Mouse (Mus musculus) heart, postnatal 4 days (tissue): Measurements from ENCODE around the gene Rsrp1. TPM values are rescaled to one million over a fixed set of nuclear protein-coding genes. Genes with fewer than 3 reads are reported as not detected.

ENCODE experiments used
- DNase-seq: peaks from one replicate; pipeline ENCODE4 v3.0.0; 2021
- total RNA-seq, 2 experiments: library from RNA; stranded (reverse); gene quantifications; 2 replicates each; pipeline ENCODE4 v1.2.3; 2021

The Rsrp1 gene
- total RNA-seq, 2 experiments from 2014 or later, result 105 to 117 TPM

DNA sequence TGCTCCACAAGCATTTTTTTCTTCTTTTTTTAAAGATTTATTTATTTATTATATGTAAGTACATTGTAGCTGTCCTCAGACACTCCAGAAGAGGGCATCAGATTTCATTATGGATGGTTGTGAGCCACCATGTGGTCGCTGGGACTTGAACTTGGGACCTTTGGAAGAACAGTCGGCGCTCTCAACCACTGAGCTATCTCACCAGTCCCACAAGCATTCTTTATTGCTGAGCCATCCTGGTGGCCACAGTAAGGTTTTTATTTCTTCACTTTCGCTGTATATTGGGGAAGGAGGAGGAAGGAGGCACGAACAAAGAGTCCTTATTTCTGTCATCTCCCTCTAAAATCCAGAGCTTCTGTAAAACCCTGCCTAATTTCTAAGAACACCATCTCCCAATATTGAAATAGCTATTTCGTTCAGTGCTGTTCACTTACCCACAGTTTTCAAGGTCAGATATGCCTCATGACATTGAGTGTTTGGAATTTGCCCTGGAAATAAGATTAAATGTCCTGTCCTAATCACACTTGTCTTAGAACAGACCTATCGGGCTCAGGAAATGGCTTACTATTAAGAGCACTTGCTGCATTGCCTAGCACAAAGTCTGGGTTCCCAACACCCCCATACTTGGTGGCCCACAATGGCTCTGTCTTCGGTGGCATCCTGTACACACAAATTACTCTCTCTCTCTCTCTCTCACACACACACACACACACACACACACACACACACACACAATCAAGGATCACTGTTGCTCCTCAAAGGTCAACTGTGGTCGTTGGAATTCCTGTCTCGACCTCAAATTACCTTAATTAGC is 1.1 kb upstream of the Rsrp1 start:
- DNase-seq, result no peak

DNA sequence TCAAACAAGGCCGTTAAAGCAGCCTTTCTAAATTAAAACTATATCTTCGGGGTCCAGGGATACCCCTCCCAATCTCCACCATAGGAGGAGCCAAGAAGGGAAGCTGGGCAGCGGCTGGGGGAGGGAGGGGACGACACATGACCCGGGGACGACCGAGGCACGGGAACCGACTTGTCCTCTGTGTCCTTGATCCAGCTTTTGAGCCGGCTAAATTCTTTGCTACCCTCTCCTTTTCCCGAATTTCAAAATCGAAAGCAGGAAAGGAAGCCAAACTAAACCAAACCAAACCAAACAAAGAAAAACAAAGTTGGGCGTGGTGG is 507 bp upstream of the Rsrp1 start:
- DNase-seq, result peak; percentile 82

DNA sequence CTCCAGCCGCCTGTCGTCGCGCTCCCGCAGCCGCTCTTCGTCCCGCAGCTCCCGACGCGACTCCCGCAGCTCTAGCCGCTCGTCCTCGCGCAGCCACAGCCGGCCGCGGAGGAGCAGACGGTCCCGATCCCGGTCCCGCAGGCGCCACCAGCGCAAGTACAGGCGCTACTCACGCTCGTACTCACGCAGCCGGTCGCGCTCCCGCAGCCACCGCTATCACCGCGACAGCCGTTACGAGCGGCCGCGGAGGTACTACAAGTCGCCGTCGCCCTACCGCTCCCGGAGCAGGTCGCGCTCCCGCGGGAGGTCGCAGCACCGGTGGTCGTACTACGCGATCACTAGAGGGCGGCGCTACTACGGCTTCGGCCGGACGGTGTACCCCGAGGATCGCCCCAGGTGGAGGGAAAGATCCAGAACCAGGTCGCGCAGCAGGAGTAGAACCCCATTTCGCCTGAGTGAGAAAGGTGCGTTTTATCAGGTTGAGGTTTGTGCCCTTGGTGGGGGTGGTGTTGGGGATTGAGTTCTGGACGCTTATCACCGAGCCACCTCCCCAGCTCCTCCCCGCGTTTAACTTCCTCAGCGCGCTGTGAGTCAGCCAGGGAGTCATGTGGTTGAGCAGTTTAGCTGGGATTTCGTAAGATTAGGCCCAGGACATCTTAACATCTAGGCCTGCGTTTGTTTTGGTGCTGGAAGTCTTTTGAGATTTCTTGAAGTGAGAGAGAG is 788 bp downstream of the Rsrp1 start:
- peak; percentile 73 for DNase-seq

DNA sequence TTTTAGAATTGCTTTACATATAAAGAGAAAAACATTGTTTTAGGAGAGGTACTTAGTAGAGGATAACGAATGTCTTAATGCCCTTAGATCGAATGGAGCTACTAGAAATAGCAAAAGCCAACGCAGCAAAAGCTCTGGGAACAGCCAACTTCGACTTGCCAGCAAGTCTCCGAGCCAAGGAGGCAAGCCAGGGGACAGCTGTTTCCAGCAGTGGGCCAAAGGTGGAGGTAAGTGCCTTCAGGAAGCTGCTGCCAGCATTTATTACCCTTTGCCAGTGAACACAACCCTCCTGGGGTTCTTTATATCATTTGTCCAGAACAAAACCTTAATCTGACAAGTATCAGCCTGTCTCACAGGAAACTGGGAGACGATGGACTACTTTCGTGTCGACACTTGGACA is 1.8 kb downstream of the Rsrp1 start:
- DNase-seq, result no peak

DNA sequence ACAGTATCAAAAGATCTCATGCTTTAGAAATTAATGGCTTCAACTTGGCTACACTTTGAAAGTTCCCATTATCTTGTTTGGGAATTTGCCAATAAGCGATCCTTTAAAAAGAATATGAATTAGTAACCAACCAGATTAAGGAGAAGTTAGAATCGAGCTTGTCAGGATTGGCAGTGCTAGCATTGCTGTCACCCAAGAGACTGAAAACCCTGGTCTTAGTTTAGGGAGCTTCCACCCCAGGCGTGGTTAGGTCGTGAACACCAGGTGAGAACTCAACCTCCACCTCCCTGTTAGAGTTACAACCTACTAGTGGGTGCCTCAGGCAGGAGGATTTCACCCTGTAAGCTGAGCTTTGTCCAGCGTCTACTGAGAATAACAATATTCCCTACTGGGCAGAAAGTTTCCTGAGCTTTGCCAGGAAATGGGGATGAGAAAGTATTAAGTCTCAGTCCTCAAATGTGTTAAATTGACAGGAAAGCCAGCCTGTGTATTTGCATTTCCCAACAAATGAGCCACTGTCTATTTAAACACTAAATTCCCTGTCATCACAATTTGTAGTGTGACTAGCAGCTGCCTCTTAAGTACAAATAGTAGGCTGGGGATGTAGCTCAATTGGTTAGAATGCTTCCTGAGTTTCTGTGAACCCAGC is 4.5 kb downstream of the Rsrp1 start:
- no peak for DNase-seq

DNA sequence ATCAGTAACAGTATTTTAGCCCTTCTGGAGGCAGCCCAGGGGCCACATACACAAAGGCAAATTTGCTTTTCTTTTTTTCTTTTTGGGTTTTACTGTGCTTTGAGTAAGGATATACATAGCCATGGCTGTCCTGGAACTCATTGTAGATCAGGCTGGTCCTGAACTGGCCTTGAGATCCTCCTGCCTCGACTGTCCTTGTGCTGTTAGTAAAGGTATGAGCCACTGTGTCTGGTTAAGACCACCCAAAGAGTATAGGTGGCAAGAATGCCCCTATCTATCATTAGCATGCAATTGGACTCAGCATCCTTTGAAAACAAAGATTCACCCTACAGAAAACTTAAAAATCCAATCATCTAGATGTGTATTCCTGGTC is 5.1 kb downstream of the Rsrp1 start:
- DNase-seq, result no peak

DNA sequence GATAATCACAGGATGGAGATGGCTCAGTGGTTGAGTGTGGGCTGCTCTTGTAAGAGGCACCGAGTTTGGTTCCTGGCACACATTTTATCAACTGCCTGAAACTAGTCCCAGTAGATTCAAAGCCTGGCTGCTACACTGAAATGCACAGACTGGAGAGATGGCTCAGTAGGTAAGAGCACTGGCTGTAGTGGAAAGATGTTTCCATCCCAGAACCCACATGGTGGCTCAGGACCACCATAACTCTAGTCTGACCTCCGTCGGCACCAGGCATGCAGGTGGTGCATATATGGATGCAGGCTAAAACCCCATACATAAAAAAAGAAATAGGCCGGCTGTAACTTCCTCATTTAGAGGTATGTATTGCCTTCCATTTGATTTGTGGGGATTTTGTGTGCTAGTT is 6.1 kb downstream of the Rsrp1 start:
- no peak for DNase-seq

DNA sequence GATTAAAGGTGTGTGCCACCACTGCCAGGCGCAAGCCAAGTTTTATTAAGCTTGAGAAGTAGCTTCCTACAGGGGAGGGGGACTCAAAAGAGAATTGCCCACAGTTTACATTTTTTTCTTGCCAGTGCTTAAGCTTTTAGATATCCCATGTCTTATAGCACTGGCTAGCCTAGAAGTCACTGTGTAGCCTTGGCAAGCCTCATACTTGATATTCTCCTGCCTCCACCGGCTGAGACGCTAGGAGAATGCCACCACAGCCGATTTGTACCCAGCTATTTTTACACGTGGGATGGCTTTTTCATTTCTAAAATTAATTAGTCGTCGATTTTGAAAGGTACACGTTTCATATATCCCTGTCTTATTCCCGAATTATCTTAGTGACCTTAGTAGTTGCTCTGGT is 6.8 kb downstream of the Rsrp1 start:
- no peak for DNase-seq

DNA sequence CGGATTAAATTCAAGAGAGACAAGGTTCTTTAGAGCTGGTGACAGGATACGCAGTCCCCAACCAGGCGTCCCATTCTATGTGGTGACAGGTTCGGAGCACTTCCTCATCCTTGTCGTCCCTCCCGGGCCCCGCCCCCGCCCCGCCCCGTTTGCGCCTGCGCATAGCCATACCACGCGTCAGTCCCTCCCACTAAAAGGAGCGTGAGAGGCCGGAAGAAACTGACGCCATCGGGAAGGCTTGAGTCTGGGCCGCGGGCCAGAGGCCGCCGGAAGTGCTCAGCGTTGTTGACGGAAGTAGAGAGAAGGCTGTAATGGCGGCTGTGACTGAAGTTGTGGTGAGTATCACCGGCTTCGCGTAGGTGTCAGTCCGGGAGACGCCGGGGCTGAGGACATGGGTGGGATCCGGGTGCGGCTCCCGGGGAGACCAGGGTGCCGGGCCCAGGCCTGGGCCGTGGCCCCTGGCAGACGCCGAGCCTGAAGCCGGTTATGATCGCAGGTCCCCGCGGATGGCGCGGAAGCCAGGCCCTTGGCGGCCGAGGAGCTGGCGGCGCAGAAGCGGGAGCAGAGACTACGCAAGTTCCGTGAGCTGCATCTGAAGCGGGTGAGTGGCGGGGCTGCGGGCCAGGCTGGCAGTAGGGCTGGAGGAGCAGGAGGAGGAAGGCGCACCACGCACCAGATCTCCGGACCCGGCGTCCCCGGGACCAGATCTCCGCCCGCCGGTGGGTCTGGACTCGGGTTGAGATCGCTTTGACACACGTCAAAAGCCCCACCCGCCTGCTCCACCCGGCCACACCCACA is 7.5 kb downstream of the Rsrp1 start, which contains the start of gene Syf2:
TSS of gene Syf2 (plus strand) at position 215 of the 798 bp plus-strand sequence.
- peak; percentile 97 for DNase-seq

DNA sequence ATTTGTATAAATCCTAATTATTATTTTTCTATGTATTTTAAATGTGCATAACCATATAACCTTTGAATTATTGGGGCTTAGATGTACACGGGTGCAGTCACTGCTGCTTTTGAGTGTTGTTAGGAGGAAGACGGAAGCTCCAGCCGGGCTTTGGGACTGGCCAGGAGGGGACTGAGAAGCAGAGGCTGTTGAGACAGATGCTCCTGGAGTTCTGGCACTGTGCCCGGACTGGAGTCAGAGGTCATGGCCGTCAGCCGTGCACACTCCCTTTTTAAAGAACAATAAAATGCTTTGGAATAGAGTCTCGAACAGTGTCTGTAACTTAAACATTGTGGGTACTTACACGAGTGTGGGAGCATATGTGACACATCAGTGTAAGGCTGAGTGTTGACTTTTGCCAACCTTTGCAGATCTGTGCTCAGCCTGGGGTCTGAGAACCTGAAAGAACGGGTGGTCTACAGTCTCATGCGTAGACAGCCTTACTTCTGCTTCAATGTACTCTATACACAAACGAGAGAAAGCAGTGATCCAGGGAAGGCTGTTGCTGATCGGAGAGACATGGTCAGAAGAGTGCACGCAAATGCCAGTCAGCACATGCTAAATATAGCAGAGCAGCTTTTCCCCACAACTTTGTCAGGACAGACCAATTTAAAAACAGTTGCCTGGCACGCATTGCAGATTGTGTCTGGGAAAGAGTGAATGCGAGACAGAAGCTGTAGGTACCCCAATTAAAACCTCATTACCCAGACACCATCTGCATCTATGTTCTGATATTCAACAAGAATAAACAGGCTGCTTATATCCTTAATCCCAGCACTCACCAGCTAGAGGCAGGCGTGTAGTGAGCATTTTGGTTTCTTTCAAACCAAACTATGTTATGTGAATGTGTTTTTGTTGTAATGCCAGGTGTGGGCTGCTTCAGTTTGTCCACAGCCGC is 14.1 kb downstream of the Rsrp1 start:
- peak; percentile 64 for DNase-seq

DNA sequence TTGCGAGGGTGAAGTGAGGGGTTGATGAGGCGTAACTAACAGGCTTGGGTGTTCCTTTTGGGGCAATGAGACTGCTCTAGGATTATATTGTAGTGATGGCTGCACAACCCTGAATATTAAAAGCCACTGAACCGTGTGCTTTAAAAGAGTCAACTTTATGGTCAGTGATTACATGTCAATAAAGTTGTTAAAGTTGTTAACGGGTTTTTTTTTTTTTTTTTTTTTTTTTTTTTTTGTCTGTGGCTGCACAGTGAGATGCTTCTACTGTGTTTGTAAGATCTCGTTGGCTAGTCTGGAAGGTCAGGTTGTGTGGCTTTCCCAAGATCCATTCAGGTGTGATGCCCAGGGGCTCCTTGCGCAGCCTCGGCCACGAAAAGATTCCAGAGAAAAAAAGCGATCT is 16.5 kb downstream of the Rsrp1 start:
- no peak for DNase-seq

DNA sequence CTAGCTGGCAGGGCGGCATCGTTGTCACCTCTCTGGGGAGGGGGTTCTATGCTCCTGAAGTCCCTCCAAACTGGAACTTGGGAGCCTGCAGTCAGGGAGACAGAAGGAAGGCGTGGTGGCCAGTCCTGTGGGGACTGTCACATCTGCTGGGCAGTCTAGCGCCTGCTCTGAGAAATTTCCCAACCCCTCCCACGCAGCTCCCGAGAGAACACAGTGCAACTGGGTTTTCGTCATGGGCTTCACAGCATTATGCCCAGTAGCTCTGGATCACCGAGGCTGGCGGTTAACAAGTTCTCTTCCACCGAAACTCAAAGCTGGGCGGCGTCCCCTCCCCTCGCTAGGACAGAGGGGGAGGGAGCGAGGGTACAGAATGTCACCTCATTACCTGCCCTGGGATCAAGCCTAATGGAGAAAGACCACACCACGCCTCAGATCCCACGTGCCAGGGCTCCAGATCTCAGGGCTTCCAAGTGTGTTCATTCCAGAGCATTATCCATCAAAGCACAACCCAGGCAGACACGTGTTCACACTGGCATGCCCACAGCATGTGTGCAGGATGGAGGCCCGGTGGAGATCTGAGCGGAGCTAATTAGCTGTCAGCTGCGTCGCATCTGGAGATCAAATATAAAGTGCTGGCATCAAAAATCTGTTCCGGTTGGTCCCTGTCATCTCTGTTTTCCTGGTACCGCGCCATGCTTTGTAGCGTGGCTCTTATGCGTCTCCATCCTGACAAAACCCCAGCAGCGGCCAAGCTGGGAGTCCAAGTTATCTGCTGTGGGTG is 20.6 kb downstream of the Rsrp1 start:
- no peak for DNase-seq

DNA sequence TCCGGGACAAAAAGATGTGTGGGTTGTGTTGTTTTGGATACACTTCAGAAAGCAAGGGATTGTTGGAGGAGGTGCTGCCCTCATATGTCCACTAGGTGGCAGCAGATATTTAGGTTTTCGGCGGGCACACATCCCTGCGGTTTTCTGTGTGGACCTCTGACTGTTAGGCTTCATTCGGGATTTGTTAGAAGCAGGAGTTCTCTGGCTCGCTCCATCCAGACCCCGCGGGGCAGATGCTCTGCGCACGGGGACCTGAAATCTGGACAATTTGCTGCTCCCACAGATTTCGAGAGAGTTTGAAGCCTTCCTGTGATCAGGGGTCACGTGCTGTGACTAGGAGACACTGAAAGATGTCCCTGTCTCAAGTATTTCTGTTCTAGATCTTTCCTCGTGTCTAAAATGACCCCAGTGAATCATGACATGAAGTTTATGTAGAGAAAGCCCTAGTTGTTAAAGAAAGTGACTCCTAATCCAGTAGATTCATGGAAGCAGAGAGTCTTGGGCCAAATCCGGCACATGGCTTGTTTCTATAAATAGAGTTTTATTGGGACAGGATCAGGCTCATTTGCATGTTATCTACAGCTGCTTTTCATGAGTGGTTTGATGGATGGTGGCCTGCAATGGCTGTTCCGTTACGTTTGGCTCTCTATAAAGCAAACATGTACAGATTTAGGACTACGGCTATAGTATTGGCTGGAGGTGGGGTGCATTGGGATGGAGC is 22.8 kb downstream of the Rsrp1 start:
- DNase-seq, result peak; percentile 83

DNA sequence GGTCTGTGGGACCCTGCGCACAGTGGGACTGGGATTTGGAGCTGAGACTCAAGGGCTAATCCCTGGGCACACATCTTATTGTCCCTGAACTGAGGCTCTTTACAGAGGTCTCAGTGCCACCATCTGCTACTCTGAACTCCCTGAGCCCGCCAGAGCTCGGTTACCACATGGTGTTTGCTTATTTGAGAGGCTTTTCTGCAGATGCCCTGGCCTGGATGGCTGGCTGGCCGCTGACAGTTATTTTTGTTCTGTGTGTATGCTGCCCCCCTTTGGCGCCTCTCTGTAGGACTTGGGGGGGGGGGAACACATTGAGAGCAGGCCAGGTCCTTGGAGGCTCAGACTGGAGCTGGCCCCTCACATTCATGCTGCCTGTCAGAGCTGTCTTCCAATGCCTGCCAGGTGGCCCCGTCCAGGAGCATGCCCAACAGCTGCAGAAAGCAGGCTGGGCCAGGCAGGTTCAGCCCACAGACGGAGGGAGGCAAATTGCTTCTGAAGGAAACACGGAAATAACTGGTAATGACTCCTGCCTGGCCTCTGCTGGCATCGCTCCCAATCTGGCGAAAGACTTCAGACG is 27.2 kb downstream of the Rsrp1 start:
- peak; percentile 62 for DNase-seq

DNA sequence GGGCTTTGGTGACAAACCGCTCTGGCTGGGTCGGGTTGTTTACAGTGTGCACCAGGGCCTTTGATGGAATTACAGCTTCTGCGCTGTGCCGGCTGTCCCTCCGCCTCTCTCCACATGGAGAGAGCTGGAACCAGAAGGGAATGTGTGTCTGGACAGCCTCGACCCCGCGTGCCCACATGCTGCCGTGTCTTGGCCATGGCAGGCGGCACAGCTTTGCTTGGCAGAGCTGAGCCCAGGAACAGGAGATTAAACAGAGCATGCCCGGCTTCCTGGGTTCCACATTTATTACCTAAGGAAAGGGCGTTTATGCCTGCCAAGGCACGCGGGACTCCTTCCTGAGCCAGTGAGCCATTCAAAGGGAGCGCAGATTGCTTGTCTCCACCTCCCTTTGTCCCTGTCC is 31.1 kb downstream of the Rsrp1 start:
- peak; percentile 17 for DNase-seq

DNA sequence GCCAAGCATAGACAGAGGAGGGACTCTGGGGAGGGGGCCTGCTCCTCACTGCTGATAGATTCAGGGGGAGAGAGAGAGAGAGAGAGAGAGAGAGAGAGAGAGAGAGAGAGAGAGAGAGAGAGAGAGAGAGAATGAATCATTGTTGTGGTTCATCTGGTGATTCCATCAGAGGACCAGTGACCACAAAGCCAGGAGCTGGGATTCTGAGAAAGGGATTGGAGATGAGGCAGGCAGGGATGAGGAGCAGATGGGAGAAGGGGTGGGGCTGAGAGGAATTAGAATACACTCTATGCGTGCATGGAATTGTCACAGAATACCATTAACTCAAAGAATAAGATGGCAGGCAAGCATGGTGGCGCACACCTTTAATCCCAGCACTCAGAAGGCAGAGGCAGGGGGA is 31.8 kb downstream of the Rsrp1 start:
- DNase-seq, result no peak

DNA sequence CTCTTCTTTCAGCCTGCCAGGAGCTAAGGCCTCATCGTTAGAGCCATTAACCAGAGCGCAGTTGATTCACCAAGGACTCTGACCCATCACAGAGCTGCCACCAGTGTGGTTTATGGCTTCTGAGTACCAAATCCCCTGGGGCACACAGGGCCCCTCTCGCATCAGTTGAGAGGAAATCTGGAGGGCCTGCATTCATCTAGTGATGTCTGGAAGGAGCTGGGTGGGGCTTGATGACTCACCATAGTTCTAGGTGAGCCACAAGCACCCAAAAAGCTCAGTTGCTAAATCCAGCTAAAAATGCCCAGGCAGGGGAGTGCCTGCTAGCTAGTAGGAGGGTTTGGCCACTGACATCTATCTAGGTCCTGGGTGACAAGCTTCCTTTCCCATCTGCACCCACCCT is 32.5 kb downstream of the Rsrp1 start:
- no peak for DNase-seq

DNA sequence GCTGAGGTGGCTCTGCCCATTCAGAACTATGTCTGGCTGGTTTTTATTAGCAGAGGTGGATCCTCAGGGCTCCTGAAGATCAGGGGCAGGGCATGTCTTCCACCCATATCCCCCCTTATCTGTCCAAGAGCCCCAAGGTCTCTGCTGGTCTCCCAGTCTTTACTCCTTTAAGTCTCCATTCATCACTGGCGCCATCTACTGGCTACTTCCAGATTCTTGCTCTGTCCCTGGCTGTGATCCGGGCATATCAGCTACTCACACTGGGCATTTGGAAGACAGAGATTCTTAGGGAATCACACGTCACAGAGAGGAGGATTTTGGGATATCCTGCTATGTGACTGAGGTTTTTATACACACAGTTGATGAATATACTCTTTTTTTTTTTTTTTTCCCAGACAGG is 32.9 kb downstream of the Rsrp1 start:
- DNase-seq, result peak; percentile 83

DNA sequence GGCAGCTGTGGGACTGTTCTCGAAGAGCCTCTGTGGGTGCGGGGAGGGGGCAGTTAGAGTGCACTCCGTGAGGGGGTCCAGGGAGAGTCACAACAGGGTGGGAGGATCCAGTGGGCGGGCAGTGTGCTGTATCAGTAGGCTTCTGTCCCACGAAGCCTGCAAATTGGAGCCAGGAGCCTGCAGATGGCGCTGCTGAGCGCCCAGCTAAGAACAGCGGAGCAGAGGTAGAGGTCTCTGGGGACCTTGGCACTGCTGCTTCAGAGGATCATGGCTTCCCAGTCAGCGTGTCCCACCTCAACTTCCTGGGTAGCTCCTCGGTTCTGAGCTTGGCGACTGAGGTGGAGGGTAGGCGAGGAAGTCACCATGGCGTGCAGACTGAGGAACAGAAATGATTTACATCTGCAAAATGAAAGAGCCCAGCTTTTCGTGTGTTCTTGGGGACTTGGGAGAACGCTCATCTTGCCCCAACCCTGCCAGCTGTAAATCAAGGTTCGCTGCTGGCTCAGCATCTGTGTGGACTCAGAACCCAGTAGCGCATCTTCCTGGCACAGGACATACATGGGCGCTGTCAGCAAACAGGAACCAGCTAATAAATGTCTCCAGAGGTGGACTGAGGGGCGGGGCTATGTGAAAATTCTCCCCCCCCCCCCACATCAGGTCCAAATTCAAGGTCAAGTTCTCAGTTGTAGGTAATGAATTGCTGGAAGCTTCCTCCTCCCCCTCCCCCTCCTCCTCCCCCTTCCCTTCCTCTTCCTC is 39.8 kb downstream of the Rsrp1 start:
- DNase-seq, result peak; percentile 43
